Mouse (Mus musculus): ENCODE measurements around the gene Orc3.

Orc3 gene

DNA sequence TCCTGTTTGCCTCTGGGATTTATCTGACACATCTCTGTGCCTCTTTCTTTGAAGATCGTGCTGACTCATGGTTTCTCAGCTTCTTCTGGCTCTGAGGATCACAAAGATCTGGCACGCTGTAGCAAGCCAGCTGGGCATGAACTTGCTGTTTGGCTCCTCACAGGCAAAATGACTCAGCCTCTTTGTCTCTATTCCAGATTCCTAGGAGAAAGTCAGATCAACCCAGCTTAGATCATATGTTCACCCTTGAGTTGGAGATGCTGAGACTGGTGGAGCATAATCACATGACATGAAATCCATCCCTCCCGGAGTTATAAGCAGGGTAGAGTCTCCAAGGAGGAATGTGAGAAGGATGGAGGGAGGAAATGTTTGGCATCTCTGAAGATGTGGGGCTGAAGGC is 91.9 kb downstream of the Orc3 start:
- TF ChIP-seq POU5F1 (IDR thresholded peaks at IDR 0.05; ENCODE audit: borderline replicate concordance, low read length) (no peak), CTCF (conservative IDR thresholded peaks at IDR 0.05; ENCODE audit: low read length) (no peak), NANOG (IDR thresholded peaks at IDR 0.05; ENCODE audit: borderline replicate concordance, low read length) (no peak)

More for the DNA sequence above, 91.9 kb downstream of the Orc3 start:
- no peaks in the 10 kb centered on the region for H3K36me3 ChIP-seq (ENCODE audit: insufficient read depth, low read length)
- H3K4me1 ChIP-seq (replicated peaks; ENCODE audit: low read depth, low read length): no peaks in the 10 kb centered on the region
- H3K27me3 ChIP-seq (ENCODE audit: insufficient read depth, low read length): no peaks in the 10 kb centered on the region
- H3K9me3 ChIP-seq (ENCODE audit: low read length): peaks cover 43% of the 10 kb centered on the region
- no peak overlapping the region for H3K4me3 ChIP-seq (replicated peaks; ENCODE audit: low read length)
